Mouse (Mus musculus) ES-Bruce4 (cell line): Measurements from ENCODE around the gene Prkcsh.

ENCODE experiments used
- CTCF ChIP-seq: IDR thresholded peaks from one replicate; pipeline ENCODE4 v1.8.1; 2011; ENCODE audit warnings: low read depth, low read length
- EP300 ChIP-seq: IDR thresholded peaks from 2 replicates; pipeline ENCODE4 v1.6.1; 2011; ENCODE audit warnings: low read depth, low read length; ENCODE audit not compliant: insufficient read depth
- POLR2A ChIP-seq: IDR thresholded peaks from one replicate; pipeline ENCODE4 v1.8.1; 2011; ENCODE audit warnings: low read length; ENCODE audit not compliant: insufficient read depth

- TF ChIP-seq POLR2A (no peak), CTCF (no peak), EP300 (no peak)
Measured at GRCm38 (mm10) chr9:22049315-22049714, 46.7 kb downstream of the Prkcsh start.
